Mouse (Mus musculus): ENCODE results near the gene Ptrh2.
"Not testable (repeated sequence)": the region's sequence is repeated elsewhere in the genome, so short reads cannot be mapped to it uniquely, and the experiment has no call there.

Gene Ptrh2

GRCm38 (mm10) chr11:86734241-86734939, 50.6 kb downstream of the Ptrh2 start:
- DNase-seq, result no peak

DNA sequence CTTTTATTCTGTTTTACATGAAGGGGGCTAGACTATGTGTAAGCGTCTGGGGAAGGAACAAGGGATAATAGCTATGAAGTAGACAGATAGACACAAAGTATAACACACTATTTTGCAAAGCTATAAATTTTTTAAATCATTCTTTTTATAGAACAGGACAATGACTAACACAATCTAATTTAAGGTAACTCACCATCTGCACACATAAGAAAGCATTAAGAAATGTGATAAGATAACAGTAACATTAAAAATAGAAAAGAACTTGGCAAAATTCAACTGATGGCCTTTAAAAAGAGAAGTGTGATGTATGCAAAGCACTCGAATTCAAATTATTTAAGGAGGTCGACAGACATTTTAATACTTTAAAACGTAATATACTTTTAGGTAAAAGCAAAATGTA, 51.2 kb downstream of the Ptrh2 start:
- DNase-seq, result no peak

DNA sequence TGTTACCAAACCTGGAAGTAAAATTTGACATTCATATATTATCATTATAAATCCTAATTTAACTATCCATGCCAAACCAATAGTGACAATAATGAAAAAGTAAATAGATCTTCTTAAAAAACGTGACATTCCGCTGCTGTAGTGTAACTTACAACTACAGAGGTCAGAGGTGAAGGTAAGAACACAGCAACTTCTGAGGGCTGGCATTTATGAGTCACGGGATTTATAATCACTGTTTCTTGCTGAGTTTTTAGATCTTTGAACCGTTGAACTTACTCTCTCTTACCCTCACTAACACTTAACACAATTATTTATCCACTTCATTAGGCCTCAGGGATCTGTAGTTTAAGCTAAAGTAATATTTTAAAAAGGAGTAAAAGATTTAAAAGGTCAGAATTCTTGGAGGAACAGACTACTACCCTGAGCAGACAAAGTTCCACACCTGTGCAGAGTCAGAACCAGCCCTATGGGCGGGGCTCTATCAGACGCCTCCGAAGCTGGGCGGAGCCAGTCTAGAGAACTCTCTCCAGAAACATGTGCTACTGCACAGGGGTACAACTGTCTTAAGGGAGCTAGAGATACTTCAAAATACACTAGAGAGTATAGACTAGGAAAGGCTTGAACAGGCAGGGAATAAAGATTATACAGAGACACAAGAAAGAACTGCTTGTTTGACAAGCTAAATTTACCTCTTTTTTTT, 53.7 kb downstream of the Ptrh2 start:
- no peak for DNase-seq

- not testable (repeated sequence) for DNase-seq
Observed at GRCm38 (mm10) chr11:86738308-86738707, 54.5 kb downstream of the Ptrh2 start.

- no peak for DNase-seq
Observed at GRCm38 (mm10) chr11:86738956-86739355, 55.2 kb downstream of the Ptrh2 start.

GRCm38 (mm10) chr11:86739470-86739869, 55.7 kb downstream of the Ptrh2 start:
- no peak for DNase-seq

GRCm38 (mm10) chr11:86741505-86741904, 57.7 kb downstream of the Ptrh2 start:
- no peak for DNase-seq
